Mouse (Mus musculus): Measurements from ENCODE around the gene Olfr781.
"Not testable (repeated sequence)": the region's sequence is repeated elsewhere in the genome, so short reads cannot be mapped to it uniquely, and the experiment has no call there.

The Olfr781 gene

GRCm38 (mm10) chr10:129328554-129328953, at the start of gene Olfr781:
Gene Olfr781, plus strand, starts transcription at chr10:129328854.
- DNase-seq (ENCODE audit: low read depth, low spot score): no peak

GRCm38 (mm10) chr10:129312973-129313372, 15.7 kb upstream of the Olfr781 start:
- DNase-seq (ENCODE audit: low read depth, low spot score): not testable (repeated sequence)

DNA sequence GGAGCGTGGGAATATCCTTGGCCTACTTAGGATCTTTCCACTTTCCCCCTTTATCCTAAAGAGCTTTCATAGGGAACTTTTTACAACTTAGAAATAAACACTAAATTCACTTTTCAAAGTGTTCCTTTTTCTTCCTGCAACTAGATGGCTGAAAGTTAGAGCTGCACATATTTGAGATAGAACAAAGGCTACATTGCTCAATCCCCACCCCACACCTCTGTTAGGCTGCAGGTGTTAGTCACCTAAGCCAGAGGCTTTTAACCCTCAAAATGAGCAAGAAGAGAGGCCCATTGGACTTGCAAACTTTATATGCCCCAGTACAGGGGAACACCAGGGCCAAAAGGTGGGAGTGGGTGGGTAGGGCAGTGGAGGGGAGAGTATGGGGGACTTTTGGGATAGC, 15.1 kb upstream of the Olfr781 start:
- not testable (repeated sequence) for DNase-seq (ENCODE audit: low read depth, low spot score)

- DNase-seq (ENCODE audit: low read depth, low spot score): no peak
These were observed 10.8 kb upstream of the Olfr781 start, which contains the start of gene Olfr780 for GRCm38 (mm10) chr10:129317817-129318216. Gene Olfr780, plus strand, starts transcription at chr10:129318117.

DNA sequence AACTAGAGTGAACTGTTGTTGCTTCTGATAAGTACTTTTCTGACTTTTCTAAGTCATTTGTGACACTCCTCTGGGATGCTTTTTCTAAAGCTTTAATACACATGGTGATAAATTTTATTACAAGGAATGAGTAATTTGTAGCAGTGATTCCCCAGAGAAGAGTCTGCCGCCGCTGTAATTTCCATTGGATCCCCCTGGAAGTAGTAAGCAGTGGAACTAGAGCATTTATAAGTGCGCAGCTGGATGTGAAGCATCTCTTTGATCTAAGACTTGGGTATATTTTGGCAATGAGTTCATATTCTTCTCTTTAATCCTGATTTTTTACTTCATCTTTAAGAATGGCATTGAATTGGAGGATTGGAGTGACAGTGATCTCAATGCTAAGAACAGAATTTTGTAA, 19.9 kb downstream of the Olfr781 start, which contains the start of gene Olfr782:
TSS of gene Olfr782 (plus strand) at position 301 of the 400 bp plus-strand sequence.
- DNase-seq (ENCODE audit: low read depth, low spot score): no peak

- DNase-seq (ENCODE audit: low read depth, low spot score): not testable (repeated sequence)
These were observed 23.8 kb downstream of the Olfr781 start for GRCm38 (mm10) chr10:129352475-129352874.

- not testable (repeated sequence) for DNase-seq (ENCODE audit: low read depth, low spot score)
These were observed 27.8 kb downstream of the Olfr781 start for GRCm38 (mm10) chr10:129356496-129356895.

- no peak for DNase-seq (ENCODE audit: low read depth, low spot score)
These were observed 28.7 kb downstream of the Olfr781 start for GRCm38 (mm10) chr10:129357307-129357706.

DNA sequence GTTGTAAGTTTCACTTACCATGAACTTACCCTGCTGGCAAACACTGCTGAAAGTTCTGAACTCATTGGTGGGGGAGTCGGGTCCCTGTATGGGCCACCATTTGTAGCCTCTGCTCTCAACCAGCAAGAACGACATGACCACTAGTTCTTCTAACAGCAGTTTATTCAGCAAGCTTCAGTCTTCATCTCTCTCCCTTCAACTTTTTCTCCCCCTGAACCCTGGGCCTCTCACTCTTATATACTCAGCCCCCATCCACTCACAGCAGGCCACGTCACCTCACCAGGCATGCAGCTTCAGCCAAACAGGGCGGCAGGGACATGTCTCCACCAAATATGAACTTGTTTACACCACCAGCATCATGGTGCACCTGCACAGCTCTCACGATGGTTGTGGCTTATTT, 45.4 kb downstream of the Olfr781 start:
- DNase-seq (ENCODE audit: low read depth, low spot score): not testable (repeated sequence)

Measured in retina, adult 2 months (tissue).